Mouse (Mus musculus): ENCODE results near the gene Hgfac. TPM values are rescaled to one million over a fixed set of nuclear protein-coding genes. Genes with fewer than 3 reads are reported as not detected.

The Hgfac gene
- 1 to 10 TPM; 2.3 to 6.4 TPM for polyA plus RNA-seq (2017; shearing (Covaris generic))

DNA sequence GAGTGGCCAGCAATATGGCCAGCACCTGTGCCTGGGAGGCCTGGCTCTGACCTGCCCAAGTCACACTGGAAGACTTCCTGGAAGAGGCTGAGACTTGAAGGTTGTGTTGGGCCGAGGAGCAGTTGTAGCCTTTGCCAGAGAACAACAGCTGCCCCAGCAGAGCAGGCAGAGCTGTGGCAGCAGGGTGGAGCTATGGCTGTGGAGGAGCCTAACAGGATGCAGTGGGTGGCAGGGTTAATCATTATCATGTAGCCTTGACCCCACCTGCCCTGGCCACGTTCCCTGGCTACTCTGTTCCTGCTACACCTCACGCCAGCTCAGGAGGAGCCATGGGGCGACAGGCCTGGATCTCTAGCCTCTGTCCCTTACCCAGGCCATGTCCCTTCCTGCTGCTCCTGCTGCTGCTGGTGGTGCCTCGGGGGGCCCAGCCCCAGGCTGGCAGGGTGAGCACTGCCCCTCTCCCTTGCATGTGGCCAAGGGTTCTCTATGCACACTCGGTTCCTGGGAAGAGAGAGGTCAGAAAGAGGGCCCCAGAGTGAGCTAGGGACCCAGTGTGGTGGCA is at the start of gene Hgfac:
TSS of gene Hgfac (plus strand) at position 242 of the 562 bp plus-strand sequence.

DNA sequence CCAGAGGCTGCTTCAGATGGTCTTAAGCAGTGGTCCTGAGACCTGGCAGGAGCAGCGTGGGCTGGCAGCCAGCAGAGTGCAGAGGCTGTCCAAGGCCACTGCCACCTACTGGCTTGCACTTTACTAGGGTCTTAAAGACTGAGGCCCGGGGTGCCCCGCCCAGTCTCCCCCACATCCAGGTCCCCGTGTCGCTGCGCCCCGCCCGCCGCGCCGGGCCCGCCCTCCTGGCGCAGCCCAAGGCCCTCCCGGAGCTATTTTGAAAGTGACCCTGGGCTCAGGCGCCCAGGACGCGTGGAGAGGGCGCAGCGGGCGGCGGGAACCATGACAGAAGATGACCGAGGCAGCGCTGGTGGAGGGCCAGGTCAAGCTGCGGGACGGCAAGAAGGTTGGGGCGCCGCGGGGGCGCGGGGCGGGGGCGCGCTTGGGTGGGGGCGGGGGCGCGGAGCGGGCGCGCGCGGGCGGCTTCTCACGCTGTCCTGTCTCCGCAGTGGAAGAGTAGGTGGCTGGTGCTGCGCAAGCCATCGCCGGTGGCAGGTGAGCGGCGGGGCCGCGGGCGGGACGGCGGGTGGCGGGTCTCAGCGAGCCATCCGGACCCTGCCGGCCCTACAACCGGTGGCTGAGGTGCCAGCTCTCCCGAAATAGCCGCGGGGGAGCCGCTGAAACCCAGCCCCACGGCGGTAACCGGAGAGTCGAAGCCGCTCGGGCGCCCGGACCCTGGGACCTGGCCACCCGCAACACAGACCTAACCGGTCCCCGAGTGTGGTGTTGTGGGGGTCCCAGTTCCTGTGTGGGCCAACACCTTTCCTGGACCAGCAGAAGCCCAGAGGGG is 15.5 kb downstream of the Hgfac start, which contains the start of gene Dok7:
TSS of gene Dok7 (plus strand) at position 163 of the 829 bp plus-strand sequence.

Other genes starting within 250 kb of the Hgfac start
- gene Msantd1, start 133.5 kb upstream of the Hgfac start, polyA plus RNA-seq (2017; shearing (Covaris generic)): under 1 TPM; 0.23 to 0.25 TPM
- gene Rgs12, start 92.1 kb upstream of the Hgfac start, polyA plus RNA-seq (2017; shearing (Covaris generic)): 10 to 100 TPM in 1 of 2 experiments, 1 to 10 TPM in 1; 7.4 to 13.4 TPM
- gene Dok7, start 15.3 kb downstream of the Hgfac start, polyA plus RNA-seq (2017; shearing (Covaris generic)): not detected
- 10 to 100 TPM; 69.2 to 75.4 TPM for gene Lrpap1, start 64.3 kb downstream of the Hgfac start, polyA plus RNA-seq (2017; shearing (Covaris generic))
- under 1 TPM in 1 of 2 experiments, not detected in 1; 0.18 TPM for gene Adra2c, start 236.8 kb downstream of the Hgfac start, polyA plus RNA-seq (2017; shearing (Covaris generic))